Mouse (Mus musculus): Measurements from ENCODE around the gene Mllt6. TPM values are rescaled to one million over a fixed set of nuclear protein-coding genes. Genes with fewer than 3 reads are reported as not detected.
A peak's percentile ranks its signal among the peaks of the same experiment; 100 is the strongest.
"Not testable (repeated sequence)": the region's sequence is repeated elsewhere in the genome, so short reads cannot be mapped to it uniquely, and the experiment has no call there.

Gene Mllt6
- polyA plus RNA-seq, 1 experiment: 15.5 TPM

DNA sequence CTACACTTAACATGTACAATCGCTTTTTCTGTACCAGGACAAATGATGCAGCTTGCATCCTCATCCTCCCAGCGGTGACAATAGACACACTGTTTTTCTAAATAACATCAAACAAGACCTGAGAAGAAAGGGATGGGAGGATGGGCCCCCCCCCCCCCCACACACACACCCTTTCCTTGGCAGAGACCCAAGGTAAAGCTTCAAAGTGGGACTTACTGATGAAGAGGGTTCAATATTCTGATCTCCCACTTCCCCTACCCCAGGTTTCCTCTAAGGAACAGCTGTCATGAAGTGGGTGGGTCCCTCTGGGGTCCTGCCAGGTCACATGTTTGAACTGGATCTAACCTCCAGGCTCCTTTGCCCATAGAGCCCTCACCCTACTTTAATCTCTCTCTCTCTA is 32.2 kb upstream of the Mllt6 start:
- TF ChIP-seq SRF (IDR thresholded peaks at IDR 0.05; ENCODE audit: control insufficient read depth, insufficient read length, low read depth) (no peak), TCF3 (IDR thresholded peaks at IDR 0.05; ENCODE audit: insufficient read length, low read depth) (no peak), POLR2AphosphoS2 (IDR thresholded peaks at IDR 0.05; ENCODE audit: insufficient read length, low read depth) (no peak), CEBPB (IDR thresholded peaks at IDR 0.05; ENCODE audit: insufficient read depth, poor library complexity, severe bottlenecking) (no peak), TCF12 (IDR thresholded peaks at IDR 0.05; ENCODE audit: insufficient read depth, poor library complexity, severe bottlenecking) (no peak)
- no peak overlapping the region for H3K4me2 ChIP-seq (ENCODE audit: low read depth)
- H3ac ChIP-seq (ENCODE audit: control insufficient read depth, insufficient read length): no peak overlapping the region
- no peak overlapping the region for H3K4me3 ChIP-seq
- no peaks in the 10 kb centered on the region for H3K36me3 ChIP-seq (ENCODE audit: control insufficient read depth, insufficient read depth)
- H3K79me2 ChIP-seq (ENCODE audit: control insufficient read depth, insufficient read depth): no peaks in the 10 kb centered on the region
- peaks cover 11% of the 10 kb centered on the region for H3K27me3 ChIP-seq (ENCODE audit: control insufficient read depth, insufficient read depth, insufficient read length)

DNA sequence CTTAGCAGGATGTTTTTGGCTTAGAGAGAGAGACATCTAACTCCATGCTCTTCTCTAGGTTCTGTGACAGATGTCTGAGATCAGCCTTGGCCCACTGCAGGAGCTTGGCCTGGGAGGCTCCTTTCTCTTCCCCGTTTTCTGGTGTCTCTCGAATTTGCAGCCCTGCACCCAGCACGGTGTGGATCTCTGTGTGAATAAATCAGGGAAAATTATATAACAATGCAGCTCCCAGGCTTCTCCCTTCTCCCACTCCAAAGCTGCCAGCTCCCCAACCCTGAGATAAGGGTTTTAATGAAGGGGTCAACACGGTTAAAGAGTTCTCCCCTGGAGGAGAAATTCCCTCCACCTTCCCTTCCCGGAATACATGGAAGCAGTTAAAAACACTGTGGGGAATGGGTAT is 31.7 kb upstream of the Mllt6 start:
- H3ac ChIP-seq (ENCODE audit: control insufficient read depth, insufficient read length): no peak overlapping the region
- no peaks in the 10 kb centered on the region for H3K79me2 ChIP-seq (ENCODE audit: control insufficient read depth, insufficient read depth)
- peaks cover 11% of the 10 kb centered on the region for H3K27me3 ChIP-seq (ENCODE audit: control insufficient read depth, insufficient read depth, insufficient read length)
- TF ChIP-seq CEBPB (IDR thresholded peaks at IDR 0.05; ENCODE audit: insufficient read depth, poor library complexity, severe bottlenecking) (no peak), REST (IDR thresholded peaks at IDR 0.05; ENCODE audit: insufficient read depth, insufficient read length) (no peak), USF1 (IDR thresholded peaks at IDR 0.05; ENCODE audit: low read depth) (no peak), SRF (IDR thresholded peaks at IDR 0.05; ENCODE audit: control insufficient read depth, insufficient read length, low read depth) (no peak), POLR2A (IDR thresholded peaks at IDR 0.05; ENCODE audit: insufficient read length, low read depth) (no peak), MAX (IDR thresholded peaks at IDR 0.05; ENCODE audit: low read depth) (no peak)
- no peak overlapping the region for H3K4me2 ChIP-seq (ENCODE audit: low read depth)
- H3K4me3 ChIP-seq: no peak overlapping the region
- no peaks in the 10 kb centered on the region for H3K36me3 ChIP-seq (ENCODE audit: control insufficient read depth, insufficient read depth)

DNA sequence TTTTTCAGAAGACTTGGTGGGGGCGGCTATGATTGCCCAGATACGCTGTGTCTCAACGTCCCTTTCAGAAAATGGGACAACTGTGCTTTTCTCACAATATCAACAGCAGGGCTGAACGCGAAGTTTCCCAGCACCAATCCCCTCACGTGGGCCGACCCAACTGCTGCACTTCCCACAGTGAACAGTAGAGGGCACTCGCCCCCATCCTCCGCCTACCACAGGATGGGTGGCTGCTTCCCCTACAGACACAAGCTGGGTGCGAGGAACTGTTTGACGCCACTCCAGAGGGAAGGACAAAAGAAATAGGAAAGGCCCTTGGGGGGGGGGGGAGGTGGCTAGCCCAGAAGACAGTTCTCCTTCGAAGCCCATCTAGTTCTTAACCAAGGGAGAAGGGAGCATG is 31.3 kb upstream of the Mllt6 start:
- Histone ChIP-seq H3K36me3 (ENCODE audit: control insufficient read depth, insufficient read depth) (no peaks in the 10 kb centered on the region), H3K4me3 (no peak overlapping the region), H3K4me2 (ENCODE audit: low read depth) (no peak overlapping the region), H3K79me2 (ENCODE audit: control insufficient read depth, insufficient read depth) (no peaks in the 10 kb centered on the region), H3ac (ENCODE audit: control insufficient read depth, insufficient read length) (no peak overlapping the region), H3K27me3 (ENCODE audit: control insufficient read depth, insufficient read depth, insufficient read length) (peaks cover 11% of the 10 kb centered on the region)
- no peak for TF ChIP-seq MYOD1 (IDR thresholded peaks at IDR 0.05; ENCODE audit: control insufficient read depth in 1 of 3, insufficient read length in 2 of 3, low read depth in 2 of 3)
- TF ChIP-seq MAX (IDR thresholded peaks at IDR 0.05; ENCODE audit: low read depth): peak; percentile 27
- TF ChIP-seq USF1 (IDR thresholded peaks at IDR 0.05; ENCODE audit: low read depth): peak; percentile 46

- not testable (repeated sequence) for H3K36me3 ChIP-seq (ENCODE audit: control insufficient read depth, insufficient read depth)
Observed at GRCm38 (mm10) chr11:97632440-97632839, 30.8 kb upstream of the Mllt6 start.

GRCm38 (mm10) chr11:97635468-97636019 is 27.7 kb upstream of the Mllt6 start:
- Histone ChIP-seq H3K36me3 (ENCODE audit: control insufficient read depth, insufficient read depth) (no peaks in the 10 kb centered on the region), H3K4me3 (no peak overlapping the region), H3K4me2 (ENCODE audit: low read depth) (no peak overlapping the region), H3K27me3 (ENCODE audit: control insufficient read depth, insufficient read depth, insufficient read length) (no peaks in the 10 kb centered on the region), H3ac (ENCODE audit: control insufficient read depth, insufficient read length) (no peak overlapping the region), H3K79me2 (ENCODE audit: control insufficient read depth, insufficient read depth) (no peaks in the 10 kb centered on the region)
- TF ChIP-seq USF1 (IDR thresholded peaks at IDR 0.05; ENCODE audit: low read depth) (no peak), MYOD1 (IDR thresholded peaks at IDR 0.05; ENCODE audit: control insufficient read depth in 1 of 3, insufficient read length in 2 of 3, low read depth in 2 of 3) (no peak), POLR2A (IDR thresholded peaks at IDR 0.05; ENCODE audit: insufficient read length, low read depth) (no peak), TCF12 (IDR thresholded peaks at IDR 0.05; ENCODE audit: insufficient read depth, poor library complexity, severe bottlenecking) (no peak), E2F4 (IDR thresholded peaks at IDR 0.05; ENCODE audit: insufficient read depth) (no peak), SRF (IDR thresholded peaks at IDR 0.05; ENCODE audit: control insufficient read depth, insufficient read length, low read depth) (no peak), MAX (IDR thresholded peaks at IDR 0.05; ENCODE audit: low read depth) (no peak), POLR2AphosphoS2 (IDR thresholded peaks at IDR 0.05; ENCODE audit: insufficient read length, low read depth) (no peak), MYOG (IDR thresholded peaks at IDR 0.05; ENCODE audit: control insufficient read depth in 1 of 3, insufficient read depth in 1 of 3, insufficient read length in 2 of 3, low read depth in 2 of 3) (no peak), CEBPB (IDR thresholded peaks at IDR 0.05; ENCODE audit: insufficient read depth, poor library complexity, severe bottlenecking) (no peak), TCF3 (IDR thresholded peaks at IDR 0.05; ENCODE audit: insufficient read length, low read depth) (no peak), REST (IDR thresholded peaks at IDR 0.05; ENCODE audit: insufficient read depth, insufficient read length) (no peak)

More at GRCm38 (mm10) chr11:97632440-97632839, 30.8 kb upstream of the Mllt6 start:
- not testable (repeated sequence) for H3ac ChIP-seq (ENCODE audit: control insufficient read depth, insufficient read length); H3K4me3 ChIP-seq; H3K79me2 ChIP-seq (ENCODE audit: control insufficient read depth, insufficient read depth); H3K4me2 ChIP-seq (ENCODE audit: low read depth)
- peaks cover 11% of the 10 kb centered on the region for H3K27me3 ChIP-seq (ENCODE audit: control insufficient read depth, insufficient read depth, insufficient read length)

GRCm38 (mm10) chr11:97641668-97642067 is 21.5 kb upstream of the Mllt6 start:
- Histone ChIP-seq H3K79me2 (ENCODE audit: control insufficient read depth, insufficient read depth) (no peaks in the 10 kb centered on the region), H3K4me3 (no peak overlapping the region), H3K36me3 (ENCODE audit: control insufficient read depth, insufficient read depth) (no peaks in the 10 kb centered on the region), H3K27me3 (ENCODE audit: control insufficient read depth, insufficient read depth, insufficient read length) (no peaks in the 10 kb centered on the region), H3K4me2 (ENCODE audit: low read depth) (no peak overlapping the region), H3ac (ENCODE audit: control insufficient read depth, insufficient read length) (no peak overlapping the region)
- TF ChIP-seq TCF12 (IDR thresholded peaks at IDR 0.05; ENCODE audit: insufficient read depth, poor library complexity, severe bottlenecking) (no peak), SRF (IDR thresholded peaks at IDR 0.05; ENCODE audit: control insufficient read depth, insufficient read length, low read depth) (no peak), MYOG (IDR thresholded peaks at IDR 0.05; ENCODE audit: control insufficient read depth in 1 of 3, insufficient read depth in 1 of 3, insufficient read length in 2 of 3, low read depth in 2 of 3) (no peak), POLR2AphosphoS2 (IDR thresholded peaks at IDR 0.05; ENCODE audit: insufficient read length, low read depth) (no peak), MAX (IDR thresholded peaks at IDR 0.05; ENCODE audit: low read depth) (no peak), TCF3 (IDR thresholded peaks at IDR 0.05; ENCODE audit: insufficient read length, low read depth) (no peak), POLR2A (IDR thresholded peaks at IDR 0.05; ENCODE audit: insufficient read length, low read depth) (no peak), CEBPB (IDR thresholded peaks at IDR 0.05; ENCODE audit: insufficient read depth, poor library complexity, severe bottlenecking) (no peak), USF1 (IDR thresholded peaks at IDR 0.05; ENCODE audit: low read depth) (no peak), E2F4 (IDR thresholded peaks at IDR 0.05; ENCODE audit: insufficient read depth) (no peak), REST (IDR thresholded peaks at IDR 0.05; ENCODE audit: insufficient read depth, insufficient read length) (no peak), MYOD1 (IDR thresholded peaks at IDR 0.05; ENCODE audit: control insufficient read depth in 1 of 3, insufficient read length in 2 of 3, low read depth in 2 of 3) (no peak)
